Mouse (Mus musculus) heart, adult 10 weeks (tissue): Measurements from ENCODE around the gene Cdk5. TPM values are rescaled to one million over a fixed set of nuclear protein-coding genes. Genes with fewer than 3 reads are reported as not detected.

Source experiments
- polyA plus RNA-seq: library from polyadenylated mRNA; stranded (reverse); fragments of 350-450 nt; fragmentation: Illumina TruSeq; extraction: RNeasy Lipid Tissue Mini Kit (QIAGEN cat#74804); gene quantifications from one replicate; pipeline ENCODE4 v1.2.3, GENCODE M21; 2014; ENCODE audit warnings: low read depth, low replicate concordance

Cdk5 gene
- 23.0 TPM for polyA plus RNA-seq

DNA sequence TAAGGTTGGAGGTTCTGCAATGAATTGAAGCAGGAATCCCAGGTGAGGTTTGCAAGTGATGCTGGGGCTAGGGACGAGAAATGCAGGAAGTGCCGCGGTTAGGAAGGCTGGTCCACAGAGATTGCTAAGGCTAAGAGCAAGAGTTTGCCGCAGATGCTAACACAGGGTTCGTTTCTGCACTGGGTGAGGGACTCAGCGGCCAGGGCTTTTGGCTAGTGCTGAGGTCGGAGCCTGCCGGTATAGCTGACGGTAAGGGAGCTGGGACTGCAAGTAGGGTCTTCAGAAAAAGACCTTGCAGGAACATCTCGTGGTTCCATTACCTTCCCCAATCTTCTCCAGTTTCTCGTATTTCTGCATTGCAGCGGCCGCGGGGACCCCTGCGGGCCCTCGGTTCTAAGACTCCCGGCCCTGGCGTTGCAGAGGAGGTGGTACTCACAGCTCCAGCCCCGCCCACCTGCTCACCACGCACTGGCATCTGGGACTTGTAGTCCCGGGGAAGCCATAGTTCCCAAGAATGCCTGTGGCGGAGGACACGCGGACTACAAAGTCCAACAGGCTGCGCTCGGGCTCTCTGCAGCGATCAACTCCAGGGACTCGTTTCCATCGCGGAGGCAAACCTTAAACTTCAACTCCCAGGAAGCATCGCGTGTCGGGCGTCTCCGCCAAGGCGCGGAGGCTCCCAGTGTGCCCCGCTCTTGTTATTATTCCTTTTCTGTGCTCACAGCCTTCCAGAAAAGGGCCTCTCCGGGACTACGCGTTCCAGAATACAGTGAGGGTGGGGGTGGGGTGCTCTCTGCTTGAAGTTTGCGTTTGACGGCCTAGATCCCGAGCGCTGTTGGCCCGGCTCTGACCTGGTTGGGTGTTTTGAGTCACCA, at the start of gene Cdk5, which contains the start of gene Slc4a2:
Cdk5 (minus strand) TSS at position 402 of the 875 bp plus-strand sequence.
Slc4a2 (plus strand) TSS at position 709 of the 875 bp plus-strand sequence.

GRCm38 (mm10) chr5:24452030-24452690, 28.8 kb upstream of the Cdk5 start, which contains the start of gene Agap3:
Gene Agap3 (plus strand): TSS chr5:24452177.

GRCm38 (mm10) chr5:24447624-24448298, 24.4 kb upstream of the Cdk5 start, which contains the start of gene Tmub1:
Gene Tmub1 (minus strand): TSS chr5:24447854.

DNA sequence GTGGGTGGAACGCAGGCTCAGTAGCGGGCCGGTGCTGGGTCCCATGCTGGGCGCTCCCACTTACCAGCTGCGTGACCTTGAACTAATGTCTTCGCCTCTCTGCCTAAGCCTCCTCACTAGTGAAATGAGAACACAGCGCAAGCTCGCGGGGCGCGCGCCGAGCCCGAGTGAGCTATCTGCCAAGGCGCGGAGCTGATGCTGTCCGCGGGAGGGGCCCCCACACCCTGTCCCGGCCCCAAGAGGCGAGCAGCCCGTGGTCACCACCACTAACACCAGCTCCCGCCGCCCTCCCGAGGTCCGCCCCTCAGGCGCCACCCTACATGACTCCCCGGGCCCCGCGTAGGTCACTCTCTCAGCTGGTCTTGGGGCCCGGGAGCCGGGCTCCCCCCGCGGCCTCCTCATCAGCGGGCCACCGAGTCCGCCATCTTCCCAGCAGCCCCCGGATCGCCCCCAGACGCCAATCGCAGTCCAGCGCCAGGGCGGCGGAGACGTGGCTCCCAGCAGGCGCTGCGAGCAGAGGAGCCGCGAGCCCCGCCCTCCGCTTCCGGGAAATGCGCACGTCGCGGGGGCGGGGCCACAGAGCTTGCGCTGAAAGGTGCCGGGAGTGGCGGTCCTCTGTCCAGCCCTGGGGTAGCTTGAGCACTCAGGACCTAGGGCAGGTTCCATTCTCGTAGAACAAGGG, 21.6 kb upstream of the Cdk5 start, which contains the start of gene Fastk:
Fastk (minus strand) TSS at position 542 of the 682 bp plus-strand sequence.

GRCm38 (mm10) chr5:24413042-24413693, 10.2 kb downstream of the Cdk5 start, which contains the start of gene Asic3:
Gene Asic3 (plus strand): TSS chr5:24413392.

DNA sequence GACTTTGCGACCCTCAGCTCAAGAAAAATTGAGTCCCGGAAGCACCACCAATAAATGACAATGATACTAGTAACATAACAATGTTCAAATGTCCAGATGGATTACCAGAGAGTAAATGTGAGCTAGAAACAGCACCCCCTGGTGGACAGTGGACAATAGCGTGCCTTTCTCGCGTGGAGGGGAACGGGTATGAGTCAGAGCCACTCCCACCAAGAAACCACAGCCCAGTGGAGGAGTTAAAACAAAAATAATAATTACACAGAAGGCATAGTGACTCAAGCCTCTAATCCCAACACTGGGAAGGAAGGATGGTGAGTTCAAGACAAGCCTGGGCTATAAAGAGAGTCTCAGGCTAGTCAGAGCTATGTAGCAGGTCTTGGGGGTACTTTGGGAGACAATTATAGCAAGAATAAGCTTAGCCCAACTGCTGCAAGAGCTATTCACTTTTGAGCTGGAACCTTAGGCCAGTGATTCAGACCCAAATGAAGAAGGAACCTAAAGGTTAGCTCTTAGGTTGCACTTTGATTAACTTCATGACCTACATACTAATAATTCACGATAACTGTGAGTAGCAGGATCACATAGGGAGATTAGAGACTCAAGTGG, 29.8 kb downstream of the Cdk5 start, which contains the start of gene Abcb8:
Abcb8 (plus strand) TSS at position 272 of the 606 bp plus-strand sequence.

DNA sequence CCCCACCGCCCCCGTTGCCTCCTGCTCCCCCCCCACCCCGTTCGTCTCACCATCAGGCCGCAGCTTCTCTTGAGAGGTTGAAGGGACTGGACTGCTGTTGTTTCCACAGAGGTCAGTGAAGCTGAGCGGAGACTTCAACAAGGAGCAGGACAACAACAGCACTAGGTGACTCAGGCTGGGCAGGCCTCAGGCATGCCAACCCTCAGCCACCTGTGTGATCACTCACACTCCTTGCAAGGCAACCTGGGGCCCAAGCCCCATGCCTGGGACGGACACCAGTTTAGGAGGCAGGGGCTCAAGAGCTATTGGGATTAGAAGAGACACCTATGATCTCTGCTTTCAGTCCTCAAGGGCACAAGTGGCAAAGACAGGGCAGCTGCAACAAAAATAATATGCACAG, 31.5 kb downstream of the Cdk5 start, which contains the start of gene Atg9b:
Atg9b (minus strand) TSS at position 280 of the 400 bp plus-strand sequence.

Other genes starting within 250 kb of the Cdk5 start
- 73.4 TPM for gene Kcnh2, start 71.9 kb downstream of the Cdk5 start, polyA plus RNA-seq
- 18.7 TPM for gene Nos3, start 58.7 kb downstream of the Cdk5 start, polyA plus RNA-seq
- gene Atg9b, start 31.4 kb downstream of the Cdk5 start, polyA plus RNA-seq = 1.4 TPM
- 90.0 TPM for gene Abcb8, start 29.9 kb downstream of the Cdk5 start, polyA plus RNA-seq
- gene Asic3, start 10.1 kb downstream of the Cdk5 start, polyA plus RNA-seq = 0.21 TPM
- 24.9 TPM for gene Slc4a2, start 307 bp upstream of the Cdk5 start, polyA plus RNA-seq
- gene Fastk, start 21.8 kb upstream of the Cdk5 start, polyA plus RNA-seq = 266 TPM
- gene Tmub1, start 24.3 kb upstream of the Cdk5 start, polyA plus RNA-seq = 18.0 TPM
- 83.9 TPM for gene Agap3, start 28.6 kb upstream of the Cdk5 start, polyA plus RNA-seq
- not detected for gene Gbx1, start 103.7 kb upstream of the Cdk5 start, polyA plus RNA-seq
- 88.1 TPM for gene Asb10, start 117.4 kb upstream of the Cdk5 start, polyA plus RNA-seq
- not detected for gene 4931409K22Rik, start 133.3 kb upstream of the Cdk5 start, polyA plus RNA-seq
- 59.9 TPM for gene Abcf2, start 153.9 kb upstream of the Cdk5 start, polyA plus RNA-seq
- 6.5 TPM for gene Chpf2, start 163.2 kb upstream of the Cdk5 start, polyA plus RNA-seq
- 61.2 TPM for gene Smarcd3, start 200.9 kb upstream of the Cdk5 start, polyA plus RNA-seq